Mouse (Mus musculus): ENCODE results near the gene Metap1d.

GRCm38 (mm10) chr2:71493161-71493683 is 40.1 kb downstream of the Metap1d start:
- TF ChIP-seq CTCF (IDR thresholded peaks at IDR 0.05; ENCODE audit: borderline replicate concordance, insufficient read depth, low read depth, low read length) = no peak
- no peak for TF ChIP-seq POLR2A (IDR thresholded peaks at IDR 0.05; ENCODE audit: borderline replicate concordance, insufficient read depth, low read length)

Data from cerebellum, adult 2 months (tissue).